In genomic region chr6:59264965-59265364, GRCm38 (mm10) we compare ENCODE assay signal across 29 mouse cellular contexts.
"Had no signal": no experiment of that assay in that cellular context is flagged by ENCODE, and none has a peak within 500 bp of the region (broad histone marks: within the 10 kb centered on the region; RNA-seq: fewer than 3 reads in every experiment).

No protein-coding gene starts in this region.

- DNase-seq: cerebellum, adult 8-10 months; cerebellum, adult 9-10 months; cerebellum, adult 9-11 months; cerebellum, postnatal 10 days; cerebellum, postnatal 14 days; cerebellum, postnatal 25 days; cerebellum, postnatal 36 days; embryo, embryonic 11 days; forebrain, postnatal 0 days; gastrocnemius, adult 2 months; gastrocnemius, postnatal 10 days; gastrocnemius, postnatal 14 days; gastrocnemius, postnatal 25 days; gastrocnemius, postnatal 36 days; heart, adult 11 months; heart, adult 18-20 months; heart, adult 2 months had no signal

- ATAC-seq: forebrain, embryonic 13.5 days; forebrain, embryonic 14.5 days; forebrain, embryonic 15.5 days; forebrain, embryonic 16.5 days; forebrain, postnatal 0 days had no signal

- H3K4me3 ChIP-seq: embryonic facial prominence, embryonic 10.5 days; embryonic facial prominence, embryonic 12.5 days; embryonic facial prominence, embryonic 13.5 days; embryonic facial prominence, embryonic 15.5 days; erythroblast, embryonic 14.5 days; forebrain, embryonic 10.5 days; forebrain, embryonic 12.5 days; forebrain, embryonic 13.5 days; forebrain, embryonic 15.5 days; gastrocnemius, adult 2 months; heart, adult 2 months; heart, embryonic 10.5 days had no signal

- H3K27ac ChIP-seq: embryonic facial prominence, embryonic 10.5 days; embryonic facial prominence, embryonic 12.5 days; embryonic facial prominence, embryonic 13.5 days; embryonic facial prominence, embryonic 15.5 days; forebrain, embryonic 10.5 days; forebrain, embryonic 12.5 days; forebrain, embryonic 13.5 days; forebrain, embryonic 15.5 days; gastrocnemius, adult 2 months; heart, adult 2 months; heart, embryonic 10.5 days had no signal
